Mouse (Mus musculus): ENCODE data around the gene St3gal2.
"Not testable (repeated sequence)": the region's sequence is repeated elsewhere in the genome, so short reads cannot be mapped to it uniquely, and the experiment has no call there.

DNA sequence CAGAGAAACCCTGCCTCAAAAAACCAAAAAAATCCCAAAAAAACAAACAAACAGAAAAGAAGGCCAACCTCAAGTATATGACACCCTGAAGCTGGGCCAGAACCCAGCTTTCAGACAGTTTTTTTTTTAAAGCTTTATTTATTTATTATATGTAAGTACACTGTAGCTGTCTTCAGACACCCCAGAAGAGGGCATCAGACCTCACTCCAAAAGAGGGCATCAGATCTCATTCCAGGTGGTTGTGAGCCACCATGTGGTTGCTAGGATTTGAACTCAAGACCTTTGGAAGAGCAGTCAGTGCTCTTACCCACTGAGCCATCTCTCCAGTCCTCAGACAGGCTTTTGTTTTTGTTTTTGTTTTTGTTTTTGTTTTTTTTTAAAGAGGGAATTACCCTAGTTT lies 9.9 kb upstream of the St3gal2 start:
- TF ChIP-seq POLR2A (IDR thresholded peaks at IDR 0.05; ENCODE audit: insufficient read length, low read depth); MYOD1 (IDR thresholded peaks at IDR 0.05; ENCODE audit: control insufficient read depth in 1 of 3, insufficient read length in 2 of 3, low read depth in 2 of 3): not testable (repeated sequence)

All from myocyte (in vitro differentiated cells).